Mouse (Mus musculus) embryonic facial prominence, embryonic 13.5 days (tissue): ENCODE results near the gene Dcst2. TPM values are rescaled to one million over a fixed set of nuclear protein-coding genes. Genes with fewer than 3 reads are reported as not detected.

Experiments
- ATAC-seq: fragments of 200-750 bp; cut with Nextera tagmentation; 2 replicates; pipeline ENCODE4 v1.8.0; 2017; ENCODE audit warnings: low read depth; ENCODE audit not compliant: insufficient number of reproducible peaks, insufficient read depth, low FRiP score, low TSS enrichment
- H3K27ac ChIP-seq: fragments of 300-500 bp; sonication (generic); 2 replicates; pipeline ENCODE4 v1.5.1; 2015; ENCODE audit warnings: moderate library complexity, mild to moderate bottlenecking, inconsistent platforms
- H3K27me3 ChIP-seq: fragments of 300-500 bp; sonication (generic); 2 replicates; pipeline ENCODE4 v1.6.1; 2015; ENCODE audit warnings: mild to moderate bottlenecking, inconsistent platforms
- H3K36me3 ChIP-seq: fragments of 300-500 bp; sonication (generic); 2 replicates; pipeline ENCODE4 v1.6.1; 2015; ENCODE audit warnings: mild to moderate bottlenecking, inconsistent platforms
- H3K4me1 ChIP-seq: fragments of 300-500 bp; sonication (generic); 2 replicates; pipeline ENCODE4 v1.6.1; 2015; ENCODE audit warnings: inconsistent platforms
- H3K4me2 ChIP-seq: fragments of 300-500 bp; sonication (generic); 2 replicates; pipeline ENCODE4 v1.6.1; 2015; ENCODE audit warnings: moderate library complexity, mild to moderate bottlenecking, inconsistent platforms
- H3K4me3 ChIP-seq: fragments of 300-500 bp; sonication (generic); 2 replicates; pipeline ENCODE4 v1.5.1; 2015; ENCODE audit warnings: mild to moderate bottlenecking, inconsistent platforms
- H3K9ac ChIP-seq: fragments of 300-500 bp; sonication (generic); 2 replicates; pipeline ENCODE4 v1.6.1; 2015; ENCODE audit warnings: mild to moderate bottlenecking, inconsistent platforms
- H3K9me3 ChIP-seq: fragments of 300-500 bp; sonication (generic); 2 replicates; pipeline ENCODE4 v1.6.1; 2016; ENCODE audit warnings: inconsistent platforms
- WGBS: fragments of 180-500 bp; shearing (Covaris S2); methylation state at CpG from one replicate; pipeline ENCODE4 v1.1.7; 2015; ENCODE audit warnings: mixed read lengths; 5-methylcytosine and 5-hydroxymethylcytosine counted together
- polyA plus RNA-seq: library from polyadenylated mRNA; unstranded; fragments of >200 nt; fragmentation: Nextera tagmentation; extraction: Ambion mirVana; gene quantifications from 2 replicates; pipeline ENCODE4 v1.2.1, GENCODE M21; 2015

Gene Dcst2
- polyA plus RNA-seq, 1 experiment from 2014 or later = 0.38 TPM

DNA sequence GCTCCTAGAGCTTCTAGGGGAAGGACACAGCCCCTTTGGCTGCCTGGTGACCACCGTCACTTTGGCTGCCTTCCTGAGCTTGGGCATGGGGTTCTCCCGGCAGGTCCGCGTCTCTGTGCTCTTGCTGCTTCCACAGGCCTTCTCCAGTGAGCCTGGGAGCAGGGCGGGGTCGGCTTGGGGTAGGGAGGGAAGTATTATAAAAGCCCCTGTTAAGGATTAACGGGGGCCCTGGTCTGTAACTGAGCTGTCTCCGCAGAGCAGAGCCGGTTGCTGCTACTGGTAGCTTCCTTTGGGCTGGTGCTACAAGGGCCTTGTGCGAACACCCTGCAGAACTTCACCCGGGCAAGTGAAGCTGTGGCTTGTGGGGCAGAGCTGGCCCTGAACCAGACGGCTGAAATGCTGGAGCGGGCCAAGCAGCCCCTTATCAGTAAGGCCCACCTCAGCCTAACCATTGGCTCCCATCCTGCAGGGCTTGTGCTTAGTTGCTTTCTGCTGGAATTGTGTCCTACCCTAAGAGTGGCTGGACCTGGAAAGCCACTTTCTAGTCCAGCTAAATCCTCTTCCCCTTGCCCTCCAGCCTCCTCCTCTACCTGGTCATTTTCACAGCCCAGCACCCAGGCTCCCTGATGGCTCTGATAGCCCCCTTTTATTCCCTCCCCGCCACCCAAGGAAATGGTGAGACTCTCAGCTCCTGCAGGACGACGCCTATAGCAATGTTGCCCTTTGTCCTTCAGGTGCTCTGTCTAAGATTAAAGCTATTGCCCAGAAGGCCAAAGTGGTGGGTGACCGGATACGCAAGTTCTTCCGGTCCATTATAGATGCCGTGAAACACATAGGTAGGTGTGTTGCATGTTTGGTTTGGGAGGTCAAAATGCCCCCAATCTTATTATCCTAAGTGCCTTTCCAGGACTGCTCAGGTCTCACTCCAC, 4.0 kb downstream of the Dcst2 start:
- Histone ChIP-seq H3K9ac (no peak overlapping the region), H3K4me2 (no peak overlapping the region), H3K36me3 (no peaks in the 10 kb centered on the region), H3K27ac (no peak overlapping the region), H3K4me3 (no peak overlapping the region), H3K9me3 (no peaks in the 10 kb centered on the region), H3K27me3 (no peaks in the 10 kb centered on the region), H3K4me1 (0 out of 2 replicates have a peak, but pooled peaks cover 4% of the 10 kb centered on the region)
- 70% methylated on average over 20 of the region's 20 CpGs for WGBS
- ATAC-seq = no peak

DNA sequence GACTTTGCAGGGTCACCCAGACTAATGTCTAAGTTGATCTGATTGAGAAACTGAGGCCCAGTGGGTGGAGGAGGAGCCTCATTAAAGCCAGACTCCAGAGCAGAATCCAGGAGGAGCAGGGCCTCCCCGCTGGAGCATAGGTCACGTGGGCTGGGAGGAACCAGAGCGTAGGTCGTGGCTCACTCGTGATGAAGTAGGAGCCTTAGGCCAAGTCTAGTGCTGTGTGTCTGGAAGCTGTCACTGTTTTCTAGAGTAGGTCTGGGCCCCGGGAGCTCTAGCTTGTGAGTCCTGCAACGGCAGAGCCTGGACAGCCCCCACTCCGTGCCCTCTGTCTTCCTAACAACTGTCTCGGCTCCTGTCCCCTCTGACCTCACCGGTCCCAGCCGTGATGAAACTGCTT, 5.6 kb downstream of the Dcst2 start:
- Histone ChIP-seq H3K9ac (no peak overlapping the region), H3K9me3 (no peaks in the 10 kb centered on the region), H3K36me3 (no peaks in the 10 kb centered on the region), H3K4me1 (0 out of 2 replicates have a peak, but pooled peaks cover 4% of the 10 kb centered on the region), H3K4me2 (no peak overlapping the region), H3K27me3 (no peaks in the 10 kb centered on the region), H3K4me3 (no peak overlapping the region), H3K27ac (no peak overlapping the region)
- ATAC-seq = no peak
- 57% methylated on average over 11 of the region's 11 CpGs for WGBS

DNA sequence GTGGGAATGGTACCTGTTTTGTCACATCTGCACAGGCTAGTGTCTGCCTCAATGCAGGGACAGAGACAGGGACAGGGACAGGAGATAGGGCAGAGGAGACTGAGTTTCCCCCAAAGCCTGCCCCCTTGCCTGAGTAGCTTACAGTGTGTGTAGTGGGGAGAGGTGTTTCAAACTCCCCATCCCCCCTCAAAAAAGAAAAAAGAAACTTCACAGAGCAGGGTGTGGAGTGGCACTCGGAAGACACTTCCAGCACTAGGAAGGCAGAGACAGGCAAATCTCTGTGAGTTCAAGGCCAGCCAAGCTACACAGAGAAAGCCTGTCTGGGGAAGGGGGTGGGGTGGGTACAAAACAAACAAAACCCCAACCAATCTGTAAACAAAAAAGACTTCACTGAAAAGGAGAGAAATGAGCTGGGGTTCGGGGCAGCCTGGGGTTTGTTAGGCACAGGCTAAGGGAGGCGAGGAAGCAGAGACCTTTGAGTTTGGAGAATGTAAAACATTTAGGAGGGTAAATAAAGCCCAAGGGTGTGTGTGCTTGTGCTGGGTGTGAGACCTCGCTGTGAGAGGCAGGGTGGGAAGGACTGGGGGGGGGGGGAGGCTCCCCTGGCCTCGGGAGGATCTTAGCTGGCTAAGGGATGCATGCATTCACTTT, 11.9 kb downstream of the Dcst2 start:
- no peak for ATAC-seq
- no peaks in the 10 kb centered on the region for H3K9me3 ChIP-seq
- 40% methylated on average over 5 of the region's 5 CpGs for WGBS
- H3K27ac ChIP-seq = no peak overlapping the region
- H3K36me3 ChIP-seq = no peaks in the 10 kb centered on the region
- peaks cover 8% of the 10 kb centered on the region for H3K4me1 ChIP-seq
- H3K4me2 ChIP-seq = no peak overlapping the region
- H3K27me3 ChIP-seq = no peaks in the 10 kb centered on the region
- no peak overlapping the region for H3K4me3 ChIP-seq
- no peak overlapping the region for H3K9ac ChIP-seq

DNA sequence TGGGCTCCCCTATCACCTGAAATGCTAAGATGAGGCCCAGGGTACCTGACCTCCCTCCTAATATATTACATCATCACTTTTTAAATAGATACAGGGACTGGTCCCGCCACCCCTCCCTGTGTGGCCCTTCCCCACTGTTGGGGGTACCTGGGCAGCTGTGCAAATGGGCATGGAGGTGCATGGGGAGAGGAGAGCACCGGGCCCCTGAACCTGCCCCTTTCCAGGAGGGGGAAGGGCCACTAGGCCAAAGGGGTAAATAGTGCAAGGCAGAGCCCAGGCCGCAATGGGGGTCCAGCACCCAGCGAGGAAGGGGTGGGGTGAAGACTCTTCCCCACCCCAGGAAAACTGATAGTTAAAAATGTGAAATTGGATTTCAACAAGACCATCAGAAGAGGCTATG, 16.1 kb downstream of the Dcst2 start:
- Histone ChIP-seq H3K27ac (0 out of 2 replicates have a peak overlapping the region, but pooled peaks have one; percentile 51), H3K4me1 (peaks cover 14% of the 10 kb centered on the region), H3K4me2 (peak overlapping the region; percentile 71), H3K4me3 (peak overlapping the region; percentile 55), H3K27me3 (no peaks in the 10 kb centered on the region), H3K36me3 (peaks cover 5% of the 10 kb centered on the region; the same call in 1 of the 2 replicates), H3K9ac (no peak overlapping the region), H3K9me3 (no peaks in the 10 kb centered on the region)
- ATAC-seq = no peak
- 79% methylated on average over 4 of the region's 4 CpGs for WGBS

DNA sequence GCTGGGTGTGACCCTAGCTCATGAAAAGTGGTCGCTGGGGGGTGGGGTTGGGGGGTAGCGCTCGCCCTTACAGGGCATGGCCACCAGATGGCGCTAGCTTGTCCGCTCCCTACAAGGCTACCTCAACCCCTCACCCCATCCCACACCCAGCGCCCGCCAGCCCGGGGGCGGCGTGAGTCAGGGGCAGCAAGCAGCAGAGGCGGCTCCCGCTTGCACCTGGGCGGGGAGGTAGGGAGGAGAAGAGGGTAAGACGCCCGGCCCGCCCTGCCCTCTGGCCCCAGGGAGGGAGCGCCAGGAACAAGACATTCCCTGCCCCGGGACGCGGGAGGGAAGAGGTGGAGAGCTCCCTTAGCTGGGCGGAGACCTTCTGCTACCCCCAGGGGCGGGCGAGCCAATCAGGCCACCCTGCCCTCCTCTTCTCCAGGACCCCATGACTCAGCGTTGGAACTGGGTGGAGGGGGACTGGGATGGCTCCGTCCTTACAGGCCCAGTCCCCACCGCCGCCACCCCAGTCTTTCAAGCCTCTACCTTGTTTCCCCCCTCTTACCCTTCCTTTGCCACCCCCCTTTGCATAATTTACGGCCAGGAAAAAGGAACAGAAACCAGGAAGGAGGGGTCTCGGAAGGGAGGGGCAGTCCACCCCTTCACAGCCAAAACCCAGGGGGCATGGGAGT, 16.8 kb downstream of the Dcst2 start:
- WGBS = under 1% methylated on average over 28 of the region's 29 CpGs
- ATAC-seq = peak; percentile 78
- H3K36me3 ChIP-seq = peaks cover 5% of the 10 kb centered on the region; the same call in 1 of the 2 replicates

DNA sequence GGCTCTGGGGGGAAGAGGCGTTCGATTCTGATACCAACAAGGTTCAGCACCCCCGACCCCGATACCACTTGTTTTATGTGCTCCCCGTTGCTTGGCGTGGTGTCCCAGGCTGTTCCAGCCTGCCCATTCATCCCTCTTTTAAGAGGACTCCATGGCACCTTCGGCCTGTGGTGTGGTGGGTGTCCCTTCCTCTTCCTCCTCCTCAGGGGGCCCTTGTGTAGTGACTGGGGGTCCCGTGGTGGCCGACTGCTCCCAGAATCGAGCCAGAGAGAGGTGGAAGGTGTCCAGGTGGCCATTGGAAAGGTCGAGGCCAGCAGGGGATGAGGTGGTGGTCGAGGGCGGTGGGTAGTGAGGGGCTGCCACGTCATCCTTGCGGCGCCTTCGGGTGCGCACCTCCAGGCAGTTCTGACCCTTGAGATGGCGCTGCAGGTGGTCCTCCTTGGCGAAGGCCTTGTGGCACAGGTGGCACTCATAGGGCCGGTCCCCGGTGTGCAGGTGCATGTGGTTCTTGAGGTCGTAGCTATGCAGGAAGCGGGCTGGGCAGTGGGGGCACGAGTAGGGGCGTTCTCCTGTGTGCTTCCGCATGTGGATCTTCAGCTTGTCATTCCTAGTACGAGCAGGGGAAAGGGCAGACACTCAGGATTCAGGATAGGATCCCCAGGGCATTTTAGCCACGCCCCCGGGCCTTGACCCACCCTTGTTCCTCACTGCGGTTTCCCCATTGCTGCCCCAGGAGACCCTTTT, 17.8 kb downstream of the Dcst2 start:
- no peak overlapping the region for H3K4me2 ChIP-seq
- H3K9ac ChIP-seq = no peak overlapping the region
- no peaks in the 10 kb centered on the region for H3K9me3 ChIP-seq
- H3K4me3 ChIP-seq = no peak overlapping the region
- no peak overlapping the region for H3K27ac ChIP-seq
- 86% methylated on average over 31 of the region's 31 CpGs for WGBS
- H3K36me3 ChIP-seq = peaks cover 5% of the 10 kb centered on the region; the same call in 1 of the 2 replicates
- H3K4me1 ChIP-seq = peaks cover 19% of the 10 kb centered on the region
- no peak for ATAC-seq
- no peaks in the 10 kb centered on the region for H3K27me3 ChIP-seq

More for the DNA sequence above, 16.8 kb downstream of the Dcst2 start:
- Histone ChIP-seq H3K4me3 (peak overlapping the region; percentile 55), H3K4me2 (peak overlapping the region; percentile 71), H3K9ac (peak overlapping the region; percentile 75), H3K27me3 (no peaks in the 10 kb centered on the region), H3K27ac (peak overlapping the region; percentile 51), H3K4me1 (peaks cover 14% of the 10 kb centered on the region), H3K9me3 (no peaks in the 10 kb centered on the region)

DNA sequence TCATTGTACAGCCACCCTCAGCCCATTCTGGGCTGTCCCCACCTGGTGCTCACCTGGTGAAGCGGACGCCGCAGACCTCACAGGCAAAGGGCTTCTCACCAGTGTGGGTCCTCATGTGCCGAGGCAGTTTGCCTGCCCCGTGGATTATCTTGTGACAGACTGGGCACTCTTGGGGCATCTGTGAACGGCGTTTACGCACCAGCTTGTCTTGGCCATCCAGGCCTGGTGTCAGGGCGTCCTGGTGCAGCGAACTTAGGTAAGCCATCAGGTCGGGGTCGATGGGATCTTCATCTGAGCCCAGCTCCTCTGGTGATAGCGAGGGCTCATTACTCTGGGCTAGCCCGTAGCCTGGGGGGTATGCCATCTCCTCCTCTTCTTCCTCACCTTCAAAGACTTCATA, 18.5 kb downstream of the Dcst2 start:
- 91% methylated on average over 14 of the region's 14 CpGs for WGBS
- Histone ChIP-seq H3K36me3 (peaks cover 5% of the 10 kb centered on the region; the same call in 1 of the 2 replicates), H3K9ac (no peak overlapping the region), H3K27me3 (no peaks in the 10 kb centered on the region), H3K9me3 (no peaks in the 10 kb centered on the region), H3K4me1 (peaks cover 26% of the 10 kb centered on the region), H3K4me3 (no peak overlapping the region), H3K27ac (no peak overlapping the region), H3K4me2 (no peak overlapping the region)
- no peak for ATAC-seq

DNA sequence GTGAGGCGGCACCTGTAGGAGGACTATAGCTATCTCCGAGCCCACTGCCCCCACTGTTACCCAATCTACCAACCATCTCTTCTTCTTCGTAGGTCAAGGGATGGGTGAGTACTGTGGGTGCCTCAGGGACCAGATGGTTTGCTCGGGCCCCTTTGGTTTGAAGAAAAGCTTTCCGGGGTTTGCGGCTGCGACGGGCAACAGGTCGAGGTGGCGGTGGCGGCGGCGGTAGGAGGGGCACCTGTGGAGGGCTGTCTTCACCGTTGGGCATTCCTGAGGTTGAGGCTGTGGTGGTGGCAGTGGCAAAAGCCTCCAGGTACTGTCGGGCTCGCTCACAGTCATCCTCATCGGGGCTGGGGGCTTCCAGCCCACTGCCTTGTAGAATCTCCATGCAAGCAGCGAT, 18.9 kb downstream of the Dcst2 start:
- Histone ChIP-seq H3K9ac (no peak overlapping the region), H3K36me3 (peaks cover 5% of the 10 kb centered on the region; the same call in 1 of the 2 replicates), H3K4me2 (no peak overlapping the region), H3K27ac (no peak overlapping the region), H3K9me3 (no peaks in the 10 kb centered on the region), H3K4me3 (no peak overlapping the region), H3K4me1 (peaks cover 30% of the 10 kb centered on the region), H3K27me3 (no peaks in the 10 kb centered on the region)
- WGBS = 90% methylated on average over 18 of the region's 18 CpGs
- no peak for ATAC-seq

DNA sequence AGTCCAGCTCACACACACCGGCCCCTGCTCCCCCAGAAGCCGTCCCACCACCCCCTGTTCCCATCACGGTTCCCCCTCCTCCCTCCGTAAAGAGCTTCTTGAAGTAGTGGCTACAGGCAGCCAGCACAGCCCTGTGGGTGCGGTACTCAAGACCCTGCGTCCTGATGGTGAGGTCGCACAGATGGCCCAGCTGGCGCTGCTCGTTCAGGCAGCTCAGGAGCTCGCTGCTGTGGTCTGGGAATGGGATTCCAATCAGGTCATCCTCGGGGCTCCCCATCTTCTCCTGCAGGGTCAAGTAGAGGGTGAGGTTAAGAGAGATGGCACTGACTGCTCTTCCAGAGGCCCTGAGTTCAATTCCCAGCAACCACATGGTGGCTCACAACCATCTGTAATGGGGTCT, 19.5 kb downstream of the Dcst2 start:
- Histone ChIP-seq H3K9me3 (no peaks in the 10 kb centered on the region), H3K9ac (no peak overlapping the region), H3K4me2 (no peak overlapping the region), H3K4me3 (no peak overlapping the region), H3K27ac (no peak overlapping the region), H3K36me3 (peaks cover 5% of the 10 kb centered on the region; the same call in 1 of the 2 replicates), H3K4me1 (peaks cover 31% of the 10 kb centered on the region), H3K27me3 (no peaks in the 10 kb centered on the region)
- WGBS = 84% methylated on average over 11 of the region's 11 CpGs
- ATAC-seq = no peak

DNA sequence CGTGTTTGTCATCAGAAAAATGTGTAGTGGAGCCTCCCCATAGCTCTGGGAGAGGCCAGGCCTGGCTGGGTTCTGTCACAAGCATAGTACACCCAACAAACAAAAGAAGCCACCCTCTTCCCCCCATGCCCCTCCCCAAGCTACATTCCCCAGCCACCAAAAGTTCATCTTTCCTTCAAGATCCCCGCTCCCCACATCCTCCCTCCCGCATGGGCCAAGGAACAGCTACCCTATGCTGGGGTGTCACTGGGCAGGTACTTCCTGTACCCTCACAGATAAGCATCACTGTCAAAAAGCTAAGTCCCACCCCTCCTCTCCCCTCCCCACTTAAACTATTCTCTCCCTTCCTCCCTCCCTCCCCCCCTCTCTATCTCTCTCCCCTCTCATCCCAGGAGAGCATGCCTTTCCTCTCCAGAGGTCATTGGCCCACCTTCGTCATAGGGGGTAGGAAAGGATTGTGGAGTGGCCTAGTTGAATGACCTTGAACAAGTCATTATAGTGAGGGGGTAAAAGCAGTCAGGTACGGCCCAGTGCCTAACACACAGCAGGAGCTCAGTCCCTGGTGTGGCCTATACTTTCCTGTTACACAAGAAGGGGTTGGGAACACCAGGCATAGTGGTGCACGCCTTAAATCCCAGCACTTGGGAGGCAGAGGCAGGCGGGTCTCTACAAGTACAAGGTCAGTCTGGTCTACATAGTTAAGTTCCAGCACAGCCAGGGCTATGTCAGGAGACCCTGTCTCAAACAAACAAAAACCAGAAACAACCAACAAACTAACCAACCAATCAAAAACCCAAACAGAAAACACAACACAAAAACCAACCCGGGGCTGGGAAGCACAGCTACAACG, 20.5 kb downstream of the Dcst2 start:
- Histone ChIP-seq H3K27ac (no peak overlapping the region), H3K4me3 (no peak overlapping the region), H3K27me3 (no peaks in the 10 kb centered on the region), H3K36me3 (peaks cover 5% of the 10 kb centered on the region; the same call in 1 of the 2 replicates), H3K9ac (no peak overlapping the region), H3K4me1 (peaks cover 40% of the 10 kb centered on the region), H3K4me2 (no peak overlapping the region), H3K9me3 (no peaks in the 10 kb centered on the region)
- no peak for ATAC-seq
- WGBS = 86% methylated on average over 9 of the region's 9 CpGs
